Mouse (Mus musculus): ENCODE measurements around the gene Gm45785. TPM values are rescaled to one million over a fixed set of nuclear protein-coding genes. Genes with fewer than 3 reads are reported as not detected.

Gene Gm45785
- total RNA-seq, 1 experiment from 2014 or later, result not detected

DNA sequence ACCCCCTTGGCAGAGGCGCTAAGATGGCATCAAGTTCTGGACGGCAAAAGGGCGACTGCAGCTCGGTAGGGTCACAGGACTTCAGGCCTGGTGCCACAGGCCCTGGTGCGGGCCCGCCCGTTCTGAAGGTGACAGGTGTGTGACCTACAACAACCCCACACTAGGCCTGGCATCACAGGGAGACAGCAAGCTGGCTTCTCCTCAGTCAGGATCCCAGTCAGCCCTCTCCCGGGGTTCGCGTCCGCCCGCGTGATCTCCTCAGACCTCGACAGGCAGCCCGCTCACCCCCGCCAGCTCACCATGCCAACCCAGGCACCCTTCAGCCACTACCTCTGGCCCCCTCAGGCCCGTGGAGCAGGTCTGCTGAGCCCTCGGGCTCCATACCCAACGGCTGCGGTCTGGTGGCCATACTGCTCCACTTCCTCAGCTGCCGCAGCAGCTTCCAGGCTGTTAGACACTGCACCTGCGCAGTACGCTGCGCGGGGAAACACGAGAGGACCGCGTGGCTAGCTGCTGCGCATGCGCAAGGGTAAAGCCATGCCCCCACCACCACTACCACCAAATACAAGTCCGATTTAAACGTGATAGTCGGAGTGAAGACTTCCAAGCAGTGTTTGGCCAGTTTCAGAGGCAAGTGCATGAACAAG lies 68.6 kb downstream of the Gm45785 start, which contains the start of gene Syce1:
Syce1 (minus strand) TSS at position 447 of the 647 bp plus-strand sequence.
- no peak for ATAC-seq (ENCODE audit: extremely low read depth, insufficient number of reproducible peaks, low FRiP score, poor library complexity, severe bottlenecking)

DNA sequence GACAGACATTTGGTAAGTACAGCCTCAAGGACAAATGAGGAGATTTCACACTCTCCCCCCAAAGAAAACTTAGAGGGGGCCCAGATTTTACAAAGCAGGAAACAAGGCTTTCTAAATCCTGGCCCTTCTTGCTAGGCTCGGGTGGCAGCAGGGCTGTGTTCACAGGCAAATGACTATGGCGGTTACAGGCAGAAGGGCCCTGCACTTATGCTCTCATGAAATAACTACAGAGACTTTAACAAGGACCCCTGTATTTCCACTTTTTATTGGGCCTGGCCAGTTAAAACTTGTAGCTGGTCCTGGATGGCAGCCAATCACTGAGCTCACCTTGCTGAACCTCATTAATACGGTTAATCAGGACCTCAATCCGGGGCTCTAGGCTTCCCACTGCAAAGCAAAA lies 75.6 kb downstream of the Gm45785 start:
- ATAC-seq (ENCODE audit: extremely low read depth, insufficient number of reproducible peaks, low FRiP score, poor library complexity, severe bottlenecking), result no peak

Other genes starting within 250 kb of the Gm45785 start
- gene Olfr61, start 227.4 kb downstream of the Gm45785 start, total RNA-seq (2017), result not detected in 2 replicates
- not detected in 2 replicates for gene Olfr53, start 209.9 kb downstream of the Gm45785 start, total RNA-seq (2017)
- gene Olfr539, start 196.4 kb downstream of the Gm45785 start, total RNA-seq (2017), result under 0.01 TPM in 1 of 2 replicates, not detected in the other
- gene Olfr45, start 174.4 kb downstream of the Gm45785 start, total RNA-seq (2017), result not detected in 2 replicates
- not detected in 2 replicates for gene Olfr541, start 159.1 kb downstream of the Gm45785 start, total RNA-seq (2017)
- not detected in 2 replicates for gene Cyp2e1, start 92.6 kb downstream of the Gm45785 start, total RNA-seq (2017)
- not detected in 2 replicates for gene Syce1, start 68.5 kb downstream of the Gm45785 start, total RNA-seq (2017)
- gene Zfp941, start 34.2 kb downstream of the Gm45785 start, total RNA-seq (2017), result not detected in 2 replicates
- gene Urah, start 21.3 kb downstream of the Gm45785 start, total RNA-seq (2017), result not detected in 2 replicates
- not detected in 2 replicates for gene Scgb1c1, start 10.8 kb downstream of the Gm45785 start, total RNA-seq (2017)
- not detected in 2 replicates for gene Odf3, start 8.5 kb downstream of the Gm45785 start, total RNA-seq (2017)
- 120 and 128 TPM in 2 replicates for gene Ric8a, start 626 bp upstream of the Gm45785 start, total RNA-seq (2017)
- 28.3 and 47.1 TPM in 2 replicates for gene Bet1l, start 1.2 kb upstream of the Gm45785 start, total RNA-seq (2017)
- 96.6 and 110 TPM in 2 replicates for gene Psmd13, start 25.6 kb upstream of the Gm45785 start, total RNA-seq (2017)
- 14.5 and 20.1 TPM in 2 replicates for gene Sirt3, start 26.0 kb upstream of the Gm45785 start, total RNA-seq (2017)
- gene Cox8b, start 44.1 kb upstream of the Gm45785 start, total RNA-seq (2017), result not detected in 2 replicates
- gene Nlrp6, start 64.6 kb upstream of the Gm45785 start, total RNA-seq (2017), result 0.47 TPM in 1 of 2 replicates, not detected in the other
- gene Pgghg, start 85.1 kb upstream of the Gm45785 start, total RNA-seq (2017), result 15.0 and 17.9 TPM in 2 replicates
- gene Ifitm5, start 94.0 kb upstream of the Gm45785 start, total RNA-seq (2017), result 12.8 and 18.0 TPM in 2 replicates
- not detected in 2 replicates for gene Gm45717, start 99.6 kb upstream of the Gm45785 start, total RNA-seq (2017)
- gene Ifitm2, start 99.7 kb upstream of the Gm45785 start, total RNA-seq (2017), result 514 and 537 TPM in 2 replicates
- gene Ifitm1, start 110.9 kb upstream of the Gm45785 start, total RNA-seq (2017), result 416 and 446 TPM in 2 replicates
- 187 and 230 TPM in 2 replicates for gene Ifitm3, start 154.4 kb upstream of the Gm45785 start, total RNA-seq (2017)
- 105 and 120 TPM in 2 replicates for gene Ifitm6, start 161.6 kb upstream of the Gm45785 start, total RNA-seq (2017)
- gene Gm17387, start 172.8 kb upstream of the Gm45785 start, total RNA-seq (2017), result not detected in 2 replicates
- not detected in 2 replicates for gene B4galnt4, start 204.8 kb upstream of the Gm45785 start, total RNA-seq (2017)
- 10.5 and 11.0 TPM in 2 replicates for gene Pkp3, start 221.9 kb upstream of the Gm45785 start, total RNA-seq (2017)
- 21.0 and 21.9 TPM in 2 replicates for gene Sigirr, start 244.2 kb upstream of the Gm45785 start, total RNA-seq (2017)